14 mouse cellular contexts compared by ENCODE assay signal in the genomic region with DNA sequence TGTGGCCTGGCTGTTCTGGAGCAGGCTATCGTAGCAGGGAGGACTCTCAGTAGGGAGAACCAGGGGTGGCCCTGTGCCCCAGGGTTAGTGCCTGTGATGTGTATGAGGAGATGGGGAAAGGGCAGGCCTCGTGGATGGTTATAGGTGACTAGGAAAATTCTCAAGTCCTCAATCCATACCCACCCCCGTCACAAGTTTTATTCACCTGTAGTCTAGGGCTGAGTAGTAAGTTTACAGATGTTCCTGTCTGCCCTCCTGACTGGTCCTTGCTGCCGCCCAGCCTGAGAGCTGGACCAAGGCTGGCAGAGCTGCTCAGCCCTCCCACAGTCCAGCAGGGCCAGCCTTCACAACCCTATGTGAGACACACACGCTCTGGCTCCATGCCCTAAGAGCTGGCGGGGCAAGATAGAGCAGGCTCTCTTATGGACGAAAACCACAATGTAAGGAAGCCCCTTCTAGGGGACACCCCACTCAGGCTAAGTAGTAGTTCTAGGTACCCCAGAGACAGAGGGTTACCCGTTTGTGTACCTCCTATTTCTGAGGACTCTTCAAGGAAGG. TPM values are rescaled to one million over a fixed set of nuclear protein-coding genes. Genes with fewer than 3 reads are reported as not detected.
DNase-seq lines count a peak whose midpoint lies in the region; TF ChIP-seq lines count a peak whose summit lies in the region.
"Had no signal": no experiment of that assay in that cellular context is flagged by ENCODE, and none has a peak within 500 bp of the region (broad histone marks: within the 10 kb centered on the region; RNA-seq: fewer than 3 reads in every experiment).

No protein-coding gene starts in this region.

- no peak for TF ChIP-seq POLR2A in cerebellum, adult 2 months (IDR thresholded peaks at IDR 0.05; ENCODE audit: borderline replicate concordance, insufficient read depth, low read length)
- TF ChIP-seq POLR2A in lung, adult 2 months (IDR thresholded peaks at IDR 0.05; ENCODE audit: borderline replicate concordance, extremely low read depth, low read depth, low read length) = no peak

- peaks cover 19% of the 10 kb centered on the region for H3K36me3 ChIP-seq in heart, embryonic 10.5 days
- peaks cover 25% of the 10 kb centered on the region for H3K36me3 ChIP-seq in limb, embryonic 10.5 days
- H3K36me3 ChIP-seq: G1E; lung, embryonic 15.5 days had no signal

- H3K4me1 ChIP-seq in heart, embryonic 10.5 days = peaks cover 80% of the 10 kb centered on the region
- peaks cover 57% of the 10 kb centered on the region for H3K4me1 ChIP-seq in cerebellum, adult 2 months (ENCODE audit: control insufficient read depth, insufficient read depth, low read length)
- peaks cover 54% of the 10 kb centered on the region for H3K4me1 ChIP-seq in limb, embryonic 10.5 days
- H3K4me1 ChIP-seq in lung, adult 2 months (ENCODE audit: control insufficient read depth, insufficient read depth, low read length) = peaks cover 18% of the 10 kb centered on the region

- TF ChIP-seq CTCF in layer of hippocampus, adult 2 months (conservative IDR thresholded peaks at IDR 0.05) = no peak
- no peak for TF ChIP-seq CTCF in cerebellum, adult 2 months (IDR thresholded peaks at IDR 0.05; ENCODE audit: borderline replicate concordance, insufficient read depth, low read depth, low read length)
- no peak for TF ChIP-seq CTCF in lung, adult 2 months (IDR thresholded peaks at IDR 0.05; ENCODE audit: insufficient read depth, low read length)

- peaks cover 13% of the 10 kb centered on the region; the same call in 1 of the 2 replicates for H3K27me3 ChIP-seq in heart, embryonic 10.5 days (ENCODE audit: insufficient read depth, poor library complexity, severe bottlenecking)
- H3K27me3 ChIP-seq in cerebellum, adult 2 months (ENCODE audit: control insufficient read depth, insufficient read depth, low read length) = no peaks in the 10 kb centered on the region
- 0 out of 2 replicates have a peak, but pooled peaks cover 8% of the 10 kb centered on the region for H3K27me3 ChIP-seq in limb, embryonic 10.5 days (ENCODE audit: low read depth, poor library complexity, severe bottlenecking)
- H3K27me3 ChIP-seq: lung, embryonic 15.5 days had no signal

- DNase-seq in heart, embryonic 10.5 days (ENCODE audit: low spot score) = no peak
- DNase-seq in heart, postnatal 25 days (ENCODE audit: low spot score) = no peak
- DNase-seq in layer of hippocampus, adult 2 months (ENCODE audit: low spot score in 2 of 2) = no peak
- no peak for DNase-seq in layer of hippocampus, adult 18-20 months (ENCODE audit: low spot score in 2 of 2)
- peak; percentile 55 to 60 for DNase-seq in cerebellum, adult 2 months
- no peak for DNase-seq in limb, embryonic 10.5 days (ENCODE audit: low spot score)
- DNase-seq in retina, postnatal 1 day = no peak
- no peak for DNase-seq in lung, adult 2 months
- DNase-seq: thymus, postnatal 36 days had no signal

- intact Hi-C loops in heart, postnatal 25 days (cut with DNase I) = no loop called here

- no peak overlapping the region for H3K4me3 ChIP-seq in heart, embryonic 10.5 days
- no peak overlapping the region for H3K4me3 ChIP-seq in layer of hippocampus, adult 2 months
- no peak overlapping the region for H3K4me3 ChIP-seq in cerebellum, adult 2 months (replicated peaks; ENCODE audit: insufficient read depth, low read depth, low read length)
- H3K4me3 ChIP-seq in limb, embryonic 10.5 days = no peak overlapping the region
- no peak overlapping the region for H3K4me3 ChIP-seq in lung, adult 2 months (replicated peaks; ENCODE audit: extremely low read depth, low read depth, low read length)
- H3K4me3 ChIP-seq: lung, embryonic 15.5 days had no signal

- 79% methylated on average over 8 of the region's 8 CpGs for WGBS in heart, embryonic 10.5 days
- 36% methylated on average over 8 of the region's 8 CpGs for WGBS in cerebellum, adult 2 months
- 84% methylated on average over 8 of the region's 8 CpGs for WGBS in limb, embryonic 10.5 days
- 81% methylated on average over 8 of the region's 8 CpGs for WGBS in lung, adult 2 months

- peak overlapping the region; percentile 85 for H3K27ac ChIP-seq in heart, embryonic 10.5 days
- peak overlapping the region; percentile 61; the same call in 1 of the 2 replicates for H3K27ac ChIP-seq in layer of hippocampus, adult 2 months
- 0 out of 2 replicates have a peak overlapping the region, but pooled peaks have one; percentile 5 for H3K27ac ChIP-seq in cerebellum, adult 2 months (ENCODE audit: insufficient read depth, low read length)
- H3K27ac ChIP-seq in limb, embryonic 10.5 days = peak overlapping the region; percentile 79
- H3K27ac ChIP-seq: lung, embryonic 15.5 days had no signal

- H3K9me3 ChIP-seq in heart, embryonic 10.5 days = no peaks in the 10 kb centered on the region
- no peaks in the 10 kb centered on the region for H3K9me3 ChIP-seq in limb, embryonic 10.5 days (replicated peaks)
- H3K9me3 ChIP-seq: G1E; lung, embryonic 15.5 days had no signal

RNA-seq across cellular contexts. Expression of a gene that starts 17.9 kb away (rescaled TPM):
- 6.2 and 7.1 TPM in 2 replicates for polyA plus RNA-seq in heart, embryonic 10.5 days (2016; fragmentation: Nextera tagmentation; extraction: Ambion mirVana)
- 1 to 10 TPM; 3.8 to 4.1 TPM for total RNA-seq in heart, postnatal 25 days (2021)
- total RNA-seq in layer of hippocampus, adult 2 months (2021) = 100 to 1,000 TPM; 192 to 212 TPM
- 100 to 1,000 TPM; 166 to 185 TPM for total RNA-seq in layer of hippocampus, adult 18-20 months (2021)
- 207 and 239 TPM in 2 replicates for polyA plus RNA-seq in cerebellum, adult 2 months (2012; rRNA removed)
- polyA plus RNA-seq in limb, embryonic 10.5 days (2016; fragmentation: Nextera tagmentation; extraction: Ambion mirVana) = 14.2 and 25.1 TPM in 2 replicates
- 3.3 and 3.6 TPM in 2 replicates for polyA plus RNA-seq in lung, adult 2 months (2012; rRNA removed)
- polyA plus RNA-seq: G1E had no signal

RNA-seq across cellular contexts. Expression of a gene that starts 40.3 kb away (rescaled TPM):
- polyA plus RNA-seq in heart, embryonic 10.5 days (2016; fragmentation: Nextera tagmentation; extraction: Ambion mirVana) = 57.0 and 81.1 TPM in 2 replicates
- total RNA-seq in heart, postnatal 25 days (2021) = 10 to 100 TPM; 27.4 to 29.2 TPM
- 1 to 10 TPM; 4.7 TPM for total RNA-seq in layer of hippocampus, adult 2 months (2021)
- total RNA-seq in layer of hippocampus, adult 18-20 months (2021) = 1 to 10 TPM; 3.0 to 3.8 TPM
- polyA plus RNA-seq in cerebellum, adult 2 months (2012; rRNA removed) = 6.4 and 7.9 TPM in 2 replicates
- polyA plus RNA-seq in limb, embryonic 10.5 days (2016; fragmentation: Nextera tagmentation; extraction: Ambion mirVana) = 95.0 and 98.8 TPM in 2 replicates
- polyA plus RNA-seq in lung, adult 2 months (2012; rRNA removed) = 9.1 and 14.8 TPM in 2 replicates
- polyA plus RNA-seq: G1E had no signal

RNA-seq across cellular contexts. Expression of a gene that starts 56.5 kb away (rescaled TPM):
- polyA plus RNA-seq in heart, embryonic 10.5 days (2016; fragmentation: Nextera tagmentation; extraction: Ambion mirVana) = not detected in 2 replicates
- 10 to 100 TPM; 11.6 to 17.6 TPM for total RNA-seq in heart, postnatal 25 days (2021)
- 1 to 10 TPM; 3.5 to 4.5 TPM for total RNA-seq in layer of hippocampus, adult 2 months (2021)
- 1 to 10 TPM; 4.0 to 4.8 TPM for total RNA-seq in layer of hippocampus, adult 18-20 months (2021)
- 6.8 and 9.6 TPM in 2 replicates for polyA plus RNA-seq in cerebellum, adult 2 months (2012; rRNA removed)
- polyA plus RNA-seq in limb, embryonic 10.5 days (2016; fragmentation: Nextera tagmentation; extraction: Ambion mirVana) = not detected in 2 replicates
- 52.5 and 72.6 TPM in 2 replicates for polyA plus RNA-seq in lung, adult 2 months (2012; rRNA removed)
- total RNA-seq: G1E had no signal
- polyA plus RNA-seq: C2C12; G1E; midbrain, embryonic 11.5 days; stomach, embryonic 14.5 days had no signal

Comparison
In these comparisons a context has a peak if more than half of its experiments do, and no peak if none do; other contexts are left out.
1. DNase-seq: peak in cerebellum, adult 2 months (2 of 2); none in heart, embryonic 10.5 days (single experiment), heart, postnatal 25 days (single experiment), layer of hippocampus, adult 2 months (0 of 2), layer of hippocampus, adult 18-20 months (0 of 2), limb, embryonic 10.5 days (single experiment), retina, postnatal 1 day (single experiment) and lung, adult 2 months (single experiment).
2. H3K27ac ChIP-seq: peak in every context shown above with its lines; median percentile 85 in heart, embryonic 10.5 days; 79 in limb, embryonic 10.5 days; 61 in layer of hippocampus, adult 2 months; 5 in cerebellum, adult 2 months.